Mouse (Mus musculus): ENCODE measurements around the gene Fbxw7.

Gene Fbxw7

DNA sequence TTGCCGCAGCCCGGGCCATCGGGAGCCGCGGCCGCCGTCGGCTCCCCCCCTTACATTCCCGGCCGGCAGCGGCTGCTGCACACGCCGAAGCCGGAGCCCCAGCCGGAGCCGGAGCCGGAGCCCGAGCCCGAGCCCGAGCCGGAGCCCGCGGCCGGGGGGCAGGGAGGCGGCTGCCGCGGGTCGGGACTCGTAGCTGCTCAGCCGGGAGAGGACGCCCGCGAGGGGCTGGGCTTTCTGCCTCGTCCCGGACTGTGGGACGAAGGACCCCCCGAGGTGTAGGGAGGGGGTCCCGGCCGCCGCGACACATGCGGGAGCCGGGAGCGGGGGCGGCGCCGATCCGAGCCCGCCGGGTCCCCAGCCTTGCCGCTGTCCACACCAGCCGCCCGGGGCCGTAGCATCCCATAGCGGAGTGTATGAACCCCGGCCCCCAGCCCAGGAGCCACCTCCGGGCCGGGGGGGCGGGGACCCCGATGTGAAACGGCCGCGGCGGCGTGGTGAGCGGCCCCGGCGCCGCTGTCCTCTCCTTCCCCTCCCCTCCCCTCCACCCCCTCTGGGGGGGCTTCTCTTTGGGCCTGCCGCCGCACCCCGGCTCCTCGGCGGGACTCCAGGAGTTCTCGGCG lies at the start of gene Fbxw7:
TSS of gene Fbxw7 (plus strand) at position 507 of the 620 bp plus-strand sequence.
- in situ Hi-C loops (cut with MboI, MseI): no loop called here

DNA sequence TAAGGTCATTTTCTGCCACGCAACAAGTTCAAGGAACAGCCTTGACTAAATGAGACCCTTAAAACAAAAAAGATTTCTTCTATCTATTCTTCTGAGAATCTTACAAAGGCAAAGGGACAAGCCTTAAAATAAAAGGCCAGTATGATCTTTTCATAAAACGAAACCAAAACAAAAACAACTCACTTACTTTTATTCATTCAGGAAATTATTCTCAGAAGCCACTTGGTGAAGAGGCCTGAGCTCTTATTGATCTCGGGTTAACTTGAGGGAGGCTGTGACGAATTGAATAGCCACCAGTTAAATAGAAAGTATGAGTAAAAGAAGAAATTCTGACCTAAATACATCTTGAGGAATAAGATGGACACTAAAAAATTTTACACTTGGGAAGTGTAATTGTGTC lies 46.1 kb upstream of the Fbxw7 start:
- in situ Hi-C loops (cut with MboI, MseI): no loop called here

DNA sequence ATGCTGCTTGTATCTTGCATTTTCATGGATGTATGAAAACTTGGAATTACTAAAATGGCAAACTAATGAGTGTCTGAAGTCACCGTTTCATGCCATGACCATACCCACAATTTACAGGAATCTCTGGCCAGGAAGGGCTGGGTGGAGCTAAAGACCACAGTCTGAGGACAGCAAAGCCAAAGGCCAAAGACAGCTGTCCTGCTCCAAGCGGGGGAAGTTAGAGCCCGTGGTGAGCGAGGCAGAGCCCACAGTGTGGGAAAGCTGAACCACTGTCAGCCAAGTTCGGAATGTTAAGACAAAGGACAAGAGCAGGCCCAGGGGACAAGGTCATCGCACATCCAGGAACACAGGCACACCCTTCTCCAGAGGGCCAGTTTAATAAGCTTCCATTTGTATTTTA lies 45.7 kb upstream of the Fbxw7 start:
- in situ Hi-C loops (cut with MboI, MseI): no loop called here

DNA sequence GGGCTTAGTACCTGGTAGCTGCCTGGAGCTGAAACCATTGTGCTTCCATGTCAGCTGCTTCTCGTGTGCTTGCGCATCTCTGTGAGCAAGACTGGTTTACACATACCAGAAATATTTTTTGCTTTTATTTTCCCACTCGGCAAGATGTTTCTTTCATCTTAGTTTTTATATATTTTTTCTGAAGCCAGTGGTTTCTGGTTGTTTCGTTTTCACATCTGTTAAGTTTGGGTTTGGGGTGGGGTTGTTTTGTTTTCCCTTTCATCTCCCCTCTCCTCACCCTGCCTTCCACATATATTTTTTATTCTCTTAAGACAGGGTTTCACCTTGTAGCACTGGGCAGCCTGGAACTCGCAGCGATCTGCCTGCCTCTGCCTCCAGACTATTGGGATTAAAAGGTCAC lies 44.5 kb upstream of the Fbxw7 start:
- in situ Hi-C loops (cut with MboI, MseI): no loop called here

DNA sequence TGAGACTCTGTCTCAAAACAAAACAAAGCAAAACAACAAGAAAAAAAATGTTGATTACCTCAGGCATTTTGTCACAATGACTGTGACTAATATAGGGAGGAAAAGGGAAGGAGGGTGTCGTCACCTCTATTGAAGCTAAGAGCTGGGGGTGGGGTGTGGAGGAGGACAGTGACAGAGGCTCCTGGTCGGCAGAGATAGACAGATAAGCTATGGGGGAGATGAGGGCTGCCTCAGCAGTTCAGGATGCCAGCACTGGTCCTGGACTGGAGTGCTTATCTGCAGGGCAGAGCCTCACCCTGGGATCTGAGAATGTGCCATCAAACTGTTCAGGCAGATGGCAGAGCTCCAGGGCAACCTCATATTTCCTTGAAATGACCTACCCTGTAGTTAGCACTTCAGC lies 43.1 kb upstream of the Fbxw7 start:
- in situ Hi-C loops (cut with MboI, MseI): no loop called here

DNA sequence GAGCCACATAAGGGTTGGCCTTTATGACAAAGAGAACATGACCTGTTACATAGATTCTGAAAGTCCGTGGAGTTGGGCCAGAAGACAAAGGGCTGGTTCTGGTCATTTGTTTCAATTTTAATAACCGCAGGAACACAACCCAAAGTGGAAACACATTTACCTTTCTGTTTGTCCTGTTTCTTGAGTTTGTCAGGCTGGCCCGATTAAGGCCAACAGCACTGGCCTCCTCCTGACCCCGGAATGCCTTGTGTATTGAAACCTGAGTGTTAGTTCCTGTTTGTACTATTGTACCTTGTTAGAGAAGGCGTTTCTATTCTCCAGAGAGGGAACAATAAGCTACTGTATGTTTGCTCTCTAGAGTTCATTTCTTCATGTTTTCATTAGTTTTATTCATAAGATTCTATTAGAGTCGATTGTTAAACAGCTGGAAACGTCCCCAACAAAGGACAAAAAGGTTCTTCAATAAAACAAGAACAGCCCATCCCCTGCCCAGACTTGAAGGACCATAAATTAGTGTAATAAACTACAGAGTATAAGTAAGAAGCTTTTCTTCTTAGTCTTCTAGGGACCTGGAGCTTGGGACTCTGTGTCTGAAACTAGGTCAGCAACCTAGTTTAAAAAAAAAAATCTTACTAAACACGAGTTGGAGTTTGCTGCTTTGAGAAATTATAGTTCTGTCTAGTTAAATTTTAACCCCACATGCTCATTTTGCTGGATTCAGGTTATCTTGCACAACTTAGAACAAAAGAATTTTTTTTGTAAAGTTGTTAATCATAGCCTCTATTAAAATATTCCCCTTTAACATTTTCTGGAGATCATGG lies 40.6 kb upstream of the Fbxw7 start:
- in situ Hi-C loops (cut with MboI, MseI): no loop called here

DNA sequence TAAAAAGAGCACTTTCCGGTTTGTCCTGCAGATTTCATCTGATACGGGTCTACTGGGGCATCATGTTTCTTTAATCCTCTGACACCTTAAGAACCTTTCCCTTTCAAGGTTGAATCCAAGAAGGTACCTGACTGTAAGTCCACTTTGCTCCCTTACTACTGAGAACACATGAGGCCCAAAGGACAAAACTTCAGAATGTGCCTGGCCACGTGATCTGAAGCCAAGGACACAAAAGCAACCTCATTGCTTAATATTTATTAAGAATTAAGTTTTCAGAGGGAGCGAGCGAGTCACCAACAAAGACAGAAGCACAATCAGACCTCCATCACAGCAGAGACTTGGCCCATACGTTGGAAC lies 40.0 kb upstream of the Fbxw7 start:
- in situ Hi-C loops (cut with MboI, MseI): no loop called here

DNA sequence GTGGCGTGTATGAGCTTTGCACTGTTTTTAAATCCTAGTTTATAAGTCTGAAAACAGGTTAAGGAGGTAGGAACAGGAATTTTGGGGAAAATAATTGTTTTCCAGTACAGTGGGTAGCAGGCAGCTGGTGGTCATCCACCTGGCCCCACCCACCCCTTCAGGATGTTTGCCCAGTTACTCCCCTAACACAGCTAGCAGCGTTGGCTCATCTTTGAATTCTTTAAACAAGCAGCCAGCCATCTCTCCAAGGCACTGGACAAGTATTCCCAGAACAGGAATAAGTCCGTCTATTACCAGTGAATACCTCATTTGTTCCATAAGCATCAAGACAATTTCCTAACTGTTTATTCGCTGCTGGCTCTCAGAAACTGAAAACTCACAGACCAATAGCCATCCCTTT lies 39.5 kb upstream of the Fbxw7 start:
- in situ Hi-C loops (cut with MboI, MseI): no loop called here

DNA sequence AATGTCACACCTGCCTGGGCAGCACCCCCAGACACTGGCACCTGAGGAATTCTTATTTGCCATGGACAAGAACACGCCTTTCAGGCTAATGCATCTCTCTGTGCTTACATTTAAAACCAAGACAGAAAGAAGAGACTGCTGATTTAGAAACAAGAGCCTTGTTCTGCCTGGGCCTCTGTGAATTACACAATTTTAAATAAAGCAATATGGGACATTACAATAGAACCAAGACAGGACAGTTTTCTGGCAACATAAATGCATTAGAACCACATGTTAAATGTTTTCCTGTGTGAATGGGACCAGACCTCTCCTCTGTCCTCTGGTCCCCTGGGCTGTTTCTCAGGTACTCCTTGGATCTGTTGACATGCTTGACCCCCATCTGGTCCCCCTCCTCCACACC lies 39.0 kb upstream of the Fbxw7 start:
- in situ Hi-C loops (cut with MboI, MseI): no loop called here

DNA sequence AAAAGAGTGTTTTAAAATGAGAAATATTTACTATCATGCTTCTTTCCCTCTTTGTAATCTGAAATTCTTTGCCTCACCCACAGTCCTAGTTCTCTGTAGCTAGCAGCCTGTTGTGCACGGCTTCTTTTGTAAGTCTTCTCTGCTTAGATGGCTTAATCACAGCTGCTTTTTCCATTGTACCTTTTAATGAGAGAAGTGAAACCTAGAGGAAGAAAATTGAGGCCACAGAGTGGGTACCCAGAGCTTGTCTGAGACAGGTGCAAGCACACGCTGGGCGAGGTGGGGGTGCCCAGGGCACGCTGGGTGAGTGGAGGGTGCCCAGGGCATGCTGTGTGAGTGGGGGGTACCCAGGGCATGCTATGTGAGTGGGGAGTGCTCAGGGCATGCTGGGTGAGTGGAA lies 27.2 kb upstream of the Fbxw7 start:
- in situ Hi-C loops (cut with MboI, MseI): no loop called here

DNA sequence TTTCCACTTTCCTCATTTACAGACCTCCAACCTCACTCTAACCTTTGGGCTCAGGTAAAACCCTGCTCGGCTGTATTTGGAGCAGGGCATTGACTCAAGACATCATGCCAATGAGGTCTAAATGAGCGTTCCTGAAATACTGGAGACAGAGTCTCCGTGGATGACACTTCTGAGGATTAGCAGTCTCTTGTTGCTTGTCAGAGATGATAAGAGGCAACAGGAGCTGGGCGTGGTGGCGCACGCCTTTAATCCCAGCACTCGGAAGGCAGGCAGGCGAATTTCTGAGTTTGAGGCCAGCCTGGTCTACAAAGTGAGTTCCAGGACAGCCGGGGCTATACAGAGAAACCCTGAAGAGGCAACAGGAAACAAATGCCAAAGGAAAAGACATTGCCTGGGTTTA lies 11.0 kb upstream of the Fbxw7 start:
- in situ Hi-C loops (cut with MboI, MseI): loop anchor here (10.0 kb wide), 1 partner anchor 629 kb away; the partner anchor contains the start of gene Gm6525

DNA sequence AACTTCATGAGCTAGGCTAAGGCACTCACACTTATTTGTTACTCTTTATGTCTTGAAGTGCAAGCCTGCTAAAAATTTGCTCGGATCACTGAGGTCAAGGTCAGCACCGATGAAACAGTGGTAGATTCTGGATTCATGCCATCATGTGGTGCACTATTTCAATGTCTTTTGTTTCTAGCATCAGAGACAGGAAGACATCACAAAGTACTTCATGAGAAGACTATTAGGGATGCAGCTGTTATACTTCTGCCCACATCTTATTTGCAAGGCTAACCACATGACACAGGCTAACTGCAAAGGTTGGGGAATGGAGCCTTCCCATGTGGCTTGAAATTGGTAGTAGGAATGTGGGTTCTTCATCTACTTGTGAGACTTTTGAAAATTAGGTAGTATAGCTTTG lies 8.9 kb upstream of the Fbxw7 start:
- in situ Hi-C loops (cut with MboI, MseI): loop anchor here (10.0 kb wide), 1 partner anchor 631 kb away; the partner anchor contains the start of gene Gm6525

DNA sequence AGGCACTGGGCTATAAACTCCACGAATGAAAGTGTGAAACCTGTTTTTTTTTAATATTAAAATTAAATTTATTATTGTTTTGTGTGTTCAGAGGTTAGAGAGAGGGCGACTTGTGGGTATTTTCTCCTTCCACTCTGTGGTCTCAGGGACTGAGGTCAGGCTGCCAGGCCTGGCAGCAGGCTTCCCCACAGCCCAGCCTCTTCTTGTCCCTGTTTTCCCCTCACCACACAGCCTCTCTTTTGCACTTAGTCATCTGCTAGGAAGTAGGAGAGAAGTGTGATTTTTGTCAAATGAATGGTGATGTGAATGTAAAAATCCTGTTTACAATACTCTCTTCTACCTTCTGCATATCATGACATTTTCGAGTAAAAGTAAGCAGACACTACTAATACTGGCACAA lies 7.2 kb upstream of the Fbxw7 start:
- in situ Hi-C loops (cut with MboI, MseI): loop anchor here (10.0 kb wide), 1 partner anchor 633 kb away; the partner anchor contains the start of gene Gm6525

DNA sequence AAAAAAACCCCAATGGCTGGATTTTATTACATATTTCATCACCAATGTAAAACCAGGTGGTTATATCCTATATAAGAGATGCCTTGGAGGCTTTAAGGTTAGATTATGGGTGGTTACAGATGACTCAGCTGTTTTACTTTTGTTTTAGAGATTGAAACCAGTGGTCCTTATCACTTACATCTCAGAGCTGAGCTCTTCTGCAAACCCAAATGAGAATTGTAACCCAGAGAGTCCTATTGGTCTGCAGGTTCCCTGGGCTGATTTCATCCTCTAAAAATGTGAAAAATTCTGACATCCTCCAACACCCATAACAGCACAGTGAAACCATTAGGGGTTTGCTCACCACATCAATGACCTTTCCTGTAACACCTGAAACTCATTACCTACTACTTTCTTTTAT lies 6.2 kb upstream of the Fbxw7 start:
- in situ Hi-C loops (cut with MboI, MseI): loop anchor here (10.0 kb wide), 1 partner anchor 634 kb away; the partner anchor contains the start of gene Gm6525

DNA sequence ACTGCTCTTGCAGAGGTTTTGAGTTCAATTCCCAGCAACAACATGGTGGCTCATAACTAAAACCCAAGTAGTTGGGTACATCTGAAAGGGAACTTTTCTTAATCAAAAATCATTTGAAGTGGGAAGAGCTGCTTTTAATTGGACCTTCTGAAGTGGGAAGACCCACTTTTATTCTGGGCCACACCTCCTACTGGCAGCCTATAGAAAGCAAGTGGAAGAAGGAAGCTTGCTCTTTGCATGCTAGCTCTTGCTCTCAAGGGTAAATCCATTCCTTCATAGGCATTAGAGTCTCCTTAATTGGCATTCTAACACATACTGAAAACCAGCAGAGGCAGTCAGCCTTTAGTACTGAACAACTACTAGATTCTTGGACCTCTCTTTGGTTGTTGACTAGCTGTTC lies 4.3 kb upstream of the Fbxw7 start:
- in situ Hi-C loops (cut with MboI, MseI): no loop called here

DNA sequence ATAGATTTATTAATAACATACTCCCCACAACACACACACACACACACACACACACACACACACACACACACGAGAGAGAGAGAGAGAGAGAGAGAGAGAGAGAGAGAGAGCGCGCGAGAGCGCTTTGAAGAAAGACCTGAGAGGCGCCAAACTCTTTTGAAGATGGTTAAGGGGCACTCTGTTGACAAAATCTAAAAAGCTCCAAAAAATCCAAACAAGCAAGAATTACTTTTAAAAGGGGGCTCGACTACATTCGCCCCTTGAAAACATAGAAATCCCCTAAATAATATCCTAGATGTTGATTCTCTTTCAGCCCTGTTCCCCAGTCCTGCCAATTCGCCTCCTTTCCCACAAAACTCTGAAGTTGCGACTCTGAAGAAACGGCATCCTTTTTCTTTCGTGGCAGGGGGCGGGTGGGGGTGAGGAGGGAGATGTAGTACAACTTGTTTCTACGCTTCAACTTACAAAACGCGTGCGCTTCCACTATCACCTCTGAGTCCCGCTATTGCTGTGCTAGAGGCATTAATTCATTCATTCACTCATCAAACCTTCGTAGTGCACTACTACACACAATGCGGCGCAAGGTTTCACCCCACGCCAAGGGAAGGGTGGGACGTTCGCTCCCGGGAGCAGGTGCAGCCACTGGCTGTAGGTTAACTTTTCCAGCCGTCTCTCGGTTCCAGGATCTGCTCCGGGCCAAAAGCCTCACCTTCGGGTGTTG lies 1.5 kb upstream of the Fbxw7 start:
- in situ Hi-C loops (cut with MboI, MseI): no loop called here

DNA sequence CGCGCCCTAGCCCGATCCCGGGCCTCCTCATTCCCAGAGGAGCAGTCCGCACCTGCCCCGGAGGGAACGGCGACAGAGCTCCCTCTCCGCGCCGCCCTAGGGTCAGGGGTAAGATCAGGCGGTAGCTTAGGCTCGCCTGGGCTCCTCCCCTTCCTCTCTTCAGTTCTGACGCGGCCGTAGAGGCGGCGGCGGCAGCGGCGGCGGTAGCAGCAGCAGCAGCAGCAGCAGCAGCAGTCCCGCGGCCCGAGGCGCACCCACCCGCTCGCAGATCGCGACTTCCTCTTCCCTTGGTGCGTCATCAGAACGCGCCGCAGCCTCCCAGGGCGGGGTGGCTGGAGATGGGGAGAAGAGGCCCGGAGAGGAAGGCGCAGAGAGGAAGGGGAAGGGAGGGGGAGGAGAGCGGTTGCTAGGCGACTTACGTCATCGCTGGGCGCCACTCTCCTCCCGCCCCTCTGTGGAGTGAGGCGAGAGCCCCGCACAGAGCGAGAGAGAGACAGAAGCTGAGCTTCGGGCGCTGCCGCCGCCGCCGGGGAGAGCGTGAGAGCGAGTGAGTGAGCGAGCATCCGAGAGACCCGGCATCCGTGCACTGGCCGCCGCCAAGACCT lies 809 bp upstream of the Fbxw7 start:
- in situ Hi-C loops (cut with MboI, MseI): no loop called here

DNA sequence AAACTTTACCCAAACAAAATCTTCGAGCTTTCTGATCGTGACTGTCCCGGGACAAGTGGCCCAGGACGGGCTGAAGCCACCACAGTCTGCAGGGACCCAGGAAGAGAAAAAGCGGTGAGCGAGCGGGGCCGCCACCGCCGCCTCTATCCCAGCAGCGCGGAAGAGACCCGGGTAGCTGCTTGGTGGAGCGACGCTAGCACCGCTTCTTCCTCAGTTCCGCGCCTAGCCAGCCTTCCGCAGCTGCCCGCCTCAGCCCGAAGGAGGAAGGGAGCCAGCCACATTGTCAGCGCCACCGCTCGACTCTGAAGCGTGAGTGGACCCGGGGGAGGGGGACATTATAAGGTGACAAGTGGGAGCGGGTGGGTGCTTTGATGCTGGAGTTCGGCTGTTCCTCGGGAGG lies 393 bp downstream of the Fbxw7 start:
- in situ Hi-C loops (cut with MboI, MseI): no loop called here

DNA sequence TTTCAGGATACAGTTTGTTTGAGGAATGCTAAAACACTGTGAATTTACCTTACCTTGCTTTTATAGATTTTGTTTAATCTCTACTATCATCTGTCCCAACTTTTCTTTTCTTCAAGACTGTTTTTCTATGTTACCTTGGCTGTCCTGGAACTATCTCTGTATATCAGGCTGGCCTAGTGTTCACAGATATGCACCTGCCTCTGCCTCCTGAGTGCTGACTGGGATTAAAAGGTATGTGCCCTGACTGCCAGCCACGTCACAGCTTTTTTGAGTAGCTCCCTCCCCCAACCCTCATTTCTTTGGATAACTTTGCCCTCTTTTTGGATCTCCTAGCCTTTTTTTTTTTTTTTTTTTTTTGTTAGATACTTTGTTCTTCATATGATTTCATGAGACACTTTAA lies 1.9 kb downstream of the Fbxw7 start:
- in situ Hi-C loops (cut with MboI, MseI): no loop called here

DNA sequence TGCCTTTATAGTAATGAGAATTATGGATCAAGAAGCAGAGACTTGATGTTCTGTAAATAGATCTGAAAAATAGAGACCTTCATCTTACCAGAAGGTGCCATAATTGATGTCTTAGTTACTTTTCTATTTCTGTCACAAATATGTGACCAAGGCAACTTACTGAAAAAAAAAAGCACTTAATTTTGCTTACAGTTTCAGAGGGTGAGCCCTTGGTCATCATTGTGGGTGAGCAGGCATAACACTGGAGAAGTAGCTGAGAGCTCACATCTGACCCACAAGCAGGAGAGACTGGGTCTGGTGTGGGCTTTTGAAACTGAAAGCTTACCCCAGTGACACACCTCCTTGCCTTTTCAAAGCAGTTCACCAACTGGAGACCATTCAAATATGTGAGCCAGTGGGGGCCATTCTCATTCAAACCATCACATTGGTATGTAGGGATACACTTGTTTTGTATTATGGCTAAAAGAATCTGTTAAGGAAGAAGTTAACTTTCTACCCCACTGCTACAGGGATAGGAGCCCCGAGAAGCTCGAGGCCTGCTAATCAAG lies 5.7 kb downstream of the Fbxw7 start:
- in situ Hi-C loops (cut with MboI, MseI): loop anchor here (5.0 kb wide), 1 partner anchor 153 kb away; the partner anchor contains the start of gene Tmem154

DNA sequence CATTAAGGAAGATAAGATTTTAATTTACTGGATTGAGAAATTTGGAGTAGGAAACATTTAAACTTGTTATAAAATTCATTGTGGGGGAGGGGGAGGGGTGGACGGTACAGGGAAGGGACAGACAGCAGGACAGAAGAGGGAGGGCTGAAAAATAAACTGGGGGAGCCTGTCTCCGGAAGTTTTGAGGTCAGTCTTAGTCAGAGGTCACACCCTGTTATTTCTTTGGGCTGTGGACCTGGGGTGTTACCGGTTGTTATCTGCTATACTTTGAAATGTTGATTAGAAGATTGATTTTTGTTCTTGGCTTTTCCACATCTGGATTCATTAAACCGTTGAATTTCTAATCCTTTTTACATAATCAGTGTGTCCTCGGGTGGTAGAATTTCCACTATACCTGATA lies 10.9 kb downstream of the Fbxw7 start:
- in situ Hi-C loops (cut with MboI, MseI): no loop called here

DNA sequence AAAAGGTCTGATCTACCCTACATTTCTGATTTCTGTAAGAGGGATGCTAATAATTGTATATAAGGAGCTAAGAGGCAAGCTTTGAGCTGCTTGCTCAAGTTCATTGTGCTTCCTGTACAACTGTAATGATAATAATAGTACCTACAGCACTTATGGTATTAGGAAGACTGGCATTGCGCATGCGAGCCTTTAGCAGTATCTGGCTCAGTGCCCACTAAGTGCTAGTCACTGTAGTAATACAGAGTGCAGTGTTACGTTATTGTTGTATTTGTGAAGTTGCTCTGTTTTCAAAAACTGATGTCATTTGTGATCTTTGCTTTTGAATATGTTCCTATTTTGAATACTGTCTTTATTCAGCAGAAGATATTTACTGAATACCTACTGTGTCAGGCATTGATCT lies 11.3 kb downstream of the Fbxw7 start:
- in situ Hi-C loops (cut with MboI, MseI): no loop called here
